Mouse (Mus musculus): ENCODE results near the gene Fbxo3. TPM values are rescaled to one million over a fixed set of nuclear protein-coding genes. Genes with fewer than 3 reads are reported as not detected.
"Not testable (repeated sequence)": the region's sequence is repeated elsewhere in the genome, so short reads cannot be mapped to it uniquely, and the experiment has no call there.

The Fbxo3 gene
- polyA plus RNA-seq, 1 experiment, result 48.2 TPM

DNA sequence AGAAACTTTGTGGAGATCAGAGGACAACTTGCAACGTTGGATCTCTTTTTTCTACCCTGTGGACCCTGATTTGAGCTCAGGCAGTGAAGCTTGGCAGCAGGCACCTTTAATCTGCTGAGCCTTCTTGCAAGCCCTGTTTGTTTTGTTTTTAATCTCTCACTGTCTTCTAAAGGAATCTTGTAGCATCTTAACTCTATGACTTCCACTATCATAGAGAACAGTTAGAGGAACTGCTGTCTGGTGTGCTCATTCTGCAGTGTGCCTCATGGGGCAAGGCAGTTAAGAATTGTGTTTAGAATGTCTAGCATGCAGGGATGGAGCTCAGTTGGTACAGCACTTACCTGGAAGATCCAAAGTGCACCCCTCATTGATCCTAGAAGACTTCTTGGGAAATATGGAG, 72.4 kb downstream of the Fbxo3 start:
- DNase-seq (ENCODE audit: low read depth), result no peak
- no peak for TF ChIP-seq POLR2A (IDR thresholded peaks at IDR 0.05; ENCODE audit: borderline replicate concordance, extremely low read depth, insufficient read depth, insufficient read length, poor library complexity, severe bottlenecking)
- no peak for TF ChIP-seq CTCF (IDR thresholded peaks at IDR 0.05; ENCODE audit: borderline replicate concordance, extremely low read depth, insufficient read depth, insufficient read length)

GRCm38 (mm10) chr2:104104800-104105199, 77.3 kb downstream of the Fbxo3 start:
- DNase-seq (ENCODE audit: low read depth), result no peak
- no peak for TF ChIP-seq CTCF (IDR thresholded peaks at IDR 0.05; ENCODE audit: borderline replicate concordance, extremely low read depth, insufficient read depth, insufficient read length)
- TF ChIP-seq POLR2A (IDR thresholded peaks at IDR 0.05; ENCODE audit: borderline replicate concordance, extremely low read depth, insufficient read depth, insufficient read length, poor library complexity, severe bottlenecking), result no peak

DNA sequence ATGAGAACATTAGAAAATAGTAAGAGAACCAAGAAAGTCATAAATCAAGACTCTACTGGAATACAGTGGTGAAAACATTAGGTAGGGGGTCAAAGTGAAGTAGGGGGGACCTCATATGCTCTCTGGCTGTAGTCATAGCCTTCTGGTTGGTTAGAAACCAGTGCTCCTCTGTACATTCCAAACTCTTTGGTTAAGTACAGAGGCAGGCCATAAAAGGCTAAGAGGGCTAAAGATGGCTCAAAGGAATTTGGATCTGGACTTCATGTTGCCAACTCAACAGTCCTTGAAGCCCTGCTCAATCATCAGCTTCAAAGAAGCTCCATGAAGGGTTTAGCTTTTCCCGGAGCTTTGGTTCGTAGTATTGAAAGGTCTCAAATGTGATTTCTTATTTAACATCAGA, 81.5 kb downstream of the Fbxo3 start:
- DNase-seq (ENCODE audit: low read depth), result not testable (repeated sequence)

DNA sequence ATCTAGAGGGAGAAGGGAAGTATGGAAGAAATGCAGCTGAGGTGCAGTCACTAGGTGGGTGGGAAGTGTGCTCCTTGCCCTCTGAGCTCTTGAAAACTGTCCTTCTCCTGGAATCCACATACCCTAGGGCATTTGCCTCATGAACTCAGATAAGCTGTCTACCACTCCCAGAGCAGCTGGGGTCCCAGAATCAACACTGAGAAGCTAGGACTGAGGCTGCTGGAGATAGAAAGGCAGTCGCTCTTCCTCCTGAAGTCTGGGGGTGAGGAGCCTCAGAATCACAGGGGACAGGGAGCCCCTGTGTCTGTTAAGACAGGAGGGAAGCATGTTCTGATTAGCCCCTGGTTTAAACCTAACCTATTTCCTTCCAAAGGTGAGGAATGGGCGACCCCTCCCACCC, 82.0 kb downstream of the Fbxo3 start:
- DNase-seq (ENCODE audit: low read depth), result no peak
- TF ChIP-seq CTCF (IDR thresholded peaks at IDR 0.05; ENCODE audit: borderline replicate concordance, extremely low read depth, insufficient read depth, insufficient read length) (no peak), POLR2A (IDR thresholded peaks at IDR 0.05; ENCODE audit: borderline replicate concordance, extremely low read depth, insufficient read depth, insufficient read length, poor library complexity, severe bottlenecking) (no peak)

- DNase-seq (ENCODE audit: low read depth), result no peak
- TF ChIP-seq POLR2A (IDR thresholded peaks at IDR 0.05; ENCODE audit: borderline replicate concordance, extremely low read depth, insufficient read depth, insufficient read length, poor library complexity, severe bottlenecking), result no peak
- TF ChIP-seq CTCF (IDR thresholded peaks at IDR 0.05; ENCODE audit: borderline replicate concordance, extremely low read depth, insufficient read depth, insufficient read length), result no peak
Observed at GRCm38 (mm10) chr2:104110031-104110430, 82.5 kb downstream of the Fbxo3 start.

GRCm38 (mm10) chr2:104111170-104111797, 83.8 kb downstream of the Fbxo3 start:
- not testable (repeated sequence) for DNase-seq (ENCODE audit: low read depth)

Other genes starting within 250 kb of the Fbxo3 start
- gene Caprin1, start 230.1 kb upstream of the Fbxo3 start, polyA plus RNA-seq (2012; rRNA removed), result 331 and 389 TPM in 2 replicates
- gene Lmo2, start 69.7 kb upstream of the Fbxo3 start, polyA plus RNA-seq (2012; rRNA removed), result 35.6 and 38.3 TPM in 2 replicates
- gene 4931422A03Rik, start 640 bp downstream of the Fbxo3 start, polyA plus RNA-seq (2012; rRNA removed), result 0.08 TPM in 1 of 2 replicates, not detected in the other
- gene Gm10912, start 38.1 kb downstream of the Fbxo3 start, polyA plus RNA-seq (2012; rRNA removed), result 0.08 and 0.19 TPM in 2 replicates
- gene Gm10799, start 40.8 kb downstream of the Fbxo3 start, polyA plus RNA-seq (2012; rRNA removed), result not detected in 2 replicates
- gene Cd59b, start 42.1 kb downstream of the Fbxo3 start, polyA plus RNA-seq (2012; rRNA removed), result 1.4 and 2.0 TPM in 2 replicates
- gene Cd59a, start 68.1 kb downstream of the Fbxo3 start, polyA plus RNA-seq (2012; rRNA removed), result 7.3 and 10.4 TPM in 2 replicates
- gene A930018P22Rik, start 95.0 kb downstream of the Fbxo3 start, polyA plus RNA-seq (2012; rRNA removed), result not detected in 2 replicates

All from brain, embryonic 14.5 days (tissue).